Mouse (Mus musculus) retina, embryonic 14.5 days (tissue): ENCODE data around the gene Dbn1.
"Not testable (repeated sequence)": the region's sequence is repeated elsewhere in the genome, so short reads cannot be mapped to it uniquely, and the experiment has no call there.

Experiments used
- DNase-seq: peaks from one replicate; pipeline ENCODE4 v3.0.0-alpha.2; 2015; ENCODE audit warnings: low spot score

Dbn1 gene

DNA sequence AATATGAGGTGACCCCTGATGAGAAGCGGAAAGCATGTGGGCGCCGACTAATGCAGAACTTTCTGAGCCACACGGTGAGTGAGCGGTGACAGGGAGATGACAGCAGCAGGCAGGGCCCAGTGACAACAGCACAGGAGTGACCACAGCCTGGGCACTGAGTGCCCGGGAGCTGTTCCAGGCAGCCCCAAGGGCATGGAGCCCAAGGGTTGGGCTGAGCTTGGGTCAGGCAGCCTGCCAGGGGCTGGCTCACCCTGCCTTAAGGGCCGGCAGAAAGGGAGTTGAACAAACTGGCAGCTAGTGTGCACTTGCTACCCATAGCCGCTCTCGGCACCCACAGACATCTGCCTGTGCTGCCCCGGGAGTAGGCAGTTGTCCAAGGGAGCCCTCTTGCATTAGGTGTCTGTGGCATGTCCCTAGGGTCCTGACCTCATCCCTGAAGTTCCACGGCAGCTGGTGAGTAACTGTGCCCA is 37.4 kb downstream of the Dbn1 start:
- no peak for DNase-seq

DNA sequence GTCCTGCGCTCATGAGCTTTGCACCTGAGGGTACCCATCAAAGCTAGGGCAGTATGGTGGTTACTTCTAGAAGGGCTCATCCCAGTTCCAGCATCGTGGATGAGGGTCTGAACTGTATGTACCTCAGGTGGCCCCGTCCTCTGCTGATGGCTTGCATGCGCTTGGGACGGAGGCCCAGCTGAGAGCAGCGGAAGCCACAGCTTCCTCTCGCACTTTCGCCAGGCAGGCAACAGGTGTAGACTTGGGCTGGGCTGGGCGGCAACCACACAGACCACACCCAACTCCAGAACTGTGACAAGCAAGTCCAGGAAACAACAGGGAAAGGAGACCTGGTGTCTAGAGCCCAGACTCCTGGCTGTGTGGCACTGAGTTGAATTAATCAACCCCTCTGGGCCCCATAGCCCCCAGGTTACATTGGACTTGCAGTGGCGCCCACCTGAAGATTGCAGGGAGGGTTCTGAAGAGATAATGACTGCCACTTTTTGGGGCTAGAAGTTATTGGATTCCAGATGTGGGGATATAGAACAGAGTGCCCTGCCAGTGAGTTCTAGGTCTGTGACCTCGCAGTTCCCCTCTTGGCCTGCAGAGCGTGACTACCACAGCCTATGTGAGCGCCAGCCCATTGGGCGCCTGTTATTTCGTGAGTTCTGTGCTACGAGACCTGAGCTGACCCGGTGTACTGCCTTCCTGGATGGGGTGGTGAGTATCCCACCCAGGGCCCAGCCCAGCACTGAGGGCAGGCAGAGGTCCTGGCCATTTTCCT is 38.1 kb downstream of the Dbn1 start:
- no peak for DNase-seq

DNA sequence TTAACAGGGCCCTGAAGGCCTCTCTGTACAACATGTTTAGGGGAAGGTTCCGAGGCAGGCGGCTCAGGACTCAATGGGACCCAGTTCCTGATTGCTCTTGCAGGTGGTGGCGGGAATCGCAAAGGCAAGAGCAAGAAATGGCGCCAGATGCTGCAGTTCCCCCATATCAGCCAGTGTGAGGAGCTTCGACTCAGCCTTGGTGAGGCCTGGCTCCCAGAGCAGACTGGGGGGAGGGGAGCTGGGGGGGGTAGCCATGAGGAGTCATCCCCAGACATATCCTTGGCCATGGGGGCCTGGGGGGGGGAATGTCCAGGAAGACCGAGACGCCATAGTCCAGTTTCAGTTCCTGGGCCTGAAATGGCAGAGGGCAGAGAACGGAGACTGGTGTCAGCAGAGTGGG is 38.7 kb downstream of the Dbn1 start:
- no peak for DNase-seq

DNA sequence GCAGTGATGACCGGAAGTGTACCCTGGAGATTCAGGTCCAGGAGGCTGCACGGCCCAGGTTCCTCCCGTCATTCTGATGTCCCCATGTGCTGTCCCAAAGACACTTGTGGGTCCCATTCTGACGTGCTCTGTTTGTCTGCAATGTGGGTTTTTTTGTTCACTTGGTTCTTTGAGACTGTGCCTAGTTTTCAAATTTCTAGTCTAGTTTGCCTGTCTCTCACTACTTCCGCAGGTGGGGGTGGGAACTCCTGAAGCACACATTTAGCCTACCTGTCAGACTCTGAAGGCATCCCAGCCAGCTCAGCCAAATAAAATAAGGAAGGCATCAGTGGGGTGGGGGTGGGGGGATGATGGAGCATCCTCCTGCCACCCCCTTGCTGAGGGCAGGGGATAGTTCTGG is 39.8 kb downstream of the Dbn1 start:
- DNase-seq = no peak

DNA sequence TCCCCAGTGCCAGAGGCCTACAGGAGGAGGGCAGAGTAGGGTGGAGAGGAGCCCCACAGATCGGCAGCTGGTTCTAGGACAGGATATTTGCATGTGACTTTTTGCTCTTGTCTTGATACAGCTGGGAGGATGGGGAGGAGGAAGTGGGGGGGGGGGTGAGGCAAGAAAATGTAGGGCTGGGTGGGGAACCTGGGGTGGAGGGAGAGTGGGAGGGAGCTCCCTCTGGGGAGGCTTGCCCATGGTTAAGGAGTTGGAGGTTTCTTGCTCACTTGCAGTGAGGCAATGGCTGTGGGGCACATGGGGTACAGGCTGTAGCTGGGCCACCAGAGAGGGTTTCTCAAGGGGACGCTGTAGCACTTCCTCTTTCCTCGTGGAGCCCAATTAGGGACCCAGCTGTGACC is 40.4 kb downstream of the Dbn1 start:
- no peak for DNase-seq

DNA sequence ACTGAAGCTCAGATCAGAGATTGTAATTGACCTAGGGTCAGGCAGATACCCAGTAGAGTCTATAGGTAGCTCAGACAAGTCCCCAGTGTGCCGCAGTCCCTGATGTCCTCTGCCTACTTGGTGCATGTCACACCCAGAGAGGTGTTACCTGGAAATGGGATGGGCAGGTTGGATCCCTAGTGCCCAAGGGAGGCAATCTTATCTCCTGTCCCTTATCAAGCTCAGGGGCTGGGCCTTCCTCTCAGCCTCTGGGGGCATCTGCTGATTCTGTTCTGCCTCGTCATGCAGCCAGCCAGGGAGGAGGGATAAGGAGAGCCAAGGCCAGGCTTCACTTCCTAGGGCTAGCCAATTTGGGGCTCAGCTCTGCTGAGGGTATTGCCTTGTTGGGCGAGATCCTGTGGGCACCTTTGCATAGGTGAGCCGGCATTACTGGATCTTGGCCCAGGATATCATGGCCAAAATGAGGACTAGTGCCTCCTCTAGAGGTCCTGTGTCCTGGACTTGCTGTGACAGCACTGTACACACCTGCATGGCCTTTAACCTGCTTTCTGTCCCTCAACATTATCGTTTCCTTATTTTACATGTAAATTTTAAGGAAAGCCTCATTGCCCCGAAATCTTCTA is 41.3 kb downstream of the Dbn1 start:
- no peak for DNase-seq

DNA sequence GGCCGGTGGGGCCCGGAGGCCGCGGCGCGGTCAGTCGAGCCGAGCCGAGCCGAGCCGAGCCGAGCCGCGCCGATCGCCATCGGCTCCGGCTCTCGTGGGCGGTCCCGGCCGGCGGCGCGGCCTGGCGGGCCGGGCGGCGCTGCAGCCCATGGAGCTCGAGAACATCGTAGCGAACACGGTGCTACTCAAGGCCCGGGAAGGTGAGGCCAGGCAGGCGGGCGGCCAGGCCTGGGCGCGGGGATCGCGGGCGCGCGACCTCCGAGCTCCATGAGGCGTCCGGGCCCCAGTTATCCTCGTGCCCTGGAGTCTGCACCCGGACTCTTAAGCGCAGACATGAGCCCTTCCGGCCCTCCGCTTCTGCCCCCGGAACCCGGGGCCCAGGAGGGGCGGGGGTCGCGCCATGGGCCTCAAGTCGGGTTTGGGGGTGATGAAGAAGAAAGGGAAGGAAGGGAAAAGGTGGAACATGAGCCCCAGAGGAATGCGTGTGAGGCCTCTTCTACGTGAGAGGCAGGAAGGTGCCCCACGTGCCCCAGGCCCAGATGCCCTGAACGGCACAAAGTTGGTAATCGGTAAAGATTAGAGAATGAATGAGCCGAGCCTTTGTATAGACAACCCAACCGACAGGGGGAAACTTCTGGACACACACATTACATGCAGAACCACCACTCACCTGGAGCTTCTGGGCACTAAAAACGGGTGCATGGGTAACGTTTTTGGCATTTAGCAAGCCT is 42.4 kb downstream of the Dbn1 start:
- peak; percentile 56 for DNase-seq

DNA sequence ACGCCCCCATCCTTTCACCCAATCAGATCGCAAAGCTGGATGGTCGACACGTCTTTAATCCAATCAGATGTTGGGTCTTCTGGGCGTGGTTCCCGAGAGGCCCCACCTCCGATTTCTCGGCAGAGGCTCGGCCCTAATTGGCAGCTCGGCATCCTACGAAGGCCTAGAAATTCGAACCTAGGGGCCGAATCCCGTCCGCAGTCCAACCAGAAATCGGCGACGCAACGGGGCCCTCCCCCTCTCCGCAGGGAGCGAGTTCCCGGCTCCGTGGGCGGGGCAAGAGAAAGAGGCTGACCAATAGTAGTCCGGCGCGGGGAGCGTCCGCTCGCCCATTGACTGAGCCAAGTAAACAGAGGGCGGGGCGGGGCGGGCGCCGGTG is 43.0 kb downstream of the Dbn1 start, which contains the start of gene Grk6:
Gene Grk6 (plus strand): TSS at position 136 of the 379 bp plus-strand sequence.
- peak; percentile 99 for DNase-seq

DNA sequence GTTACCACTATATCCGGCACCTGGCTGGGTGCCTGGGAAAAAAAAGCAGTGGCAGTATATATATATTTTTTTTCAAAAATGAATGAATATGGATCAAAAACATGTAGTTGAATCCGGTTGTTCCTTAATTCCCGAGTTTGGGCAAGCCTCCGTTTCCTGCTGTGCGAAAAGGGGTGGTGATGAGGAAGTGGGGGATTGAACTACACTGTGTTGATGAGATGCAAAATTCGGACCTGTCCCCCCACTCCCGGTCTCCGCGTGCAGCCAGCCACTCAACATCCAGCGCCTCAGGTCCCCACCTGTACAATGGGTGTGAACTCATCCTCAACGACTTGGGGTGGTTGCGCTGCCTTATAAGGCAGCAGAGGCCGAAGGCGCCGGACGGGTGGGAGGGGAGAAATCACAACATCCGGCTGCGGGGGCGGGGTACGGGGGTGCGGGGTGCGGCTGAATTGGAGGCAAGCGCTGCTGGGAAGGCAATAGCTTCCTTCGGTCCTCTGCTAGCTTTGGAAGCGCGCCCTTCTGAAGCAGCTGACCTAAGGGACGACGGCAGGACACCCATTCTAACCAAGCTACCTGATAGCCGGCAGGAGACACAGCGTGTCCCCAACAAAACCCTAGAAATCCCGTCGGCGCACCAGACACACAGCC is 43.5 kb downstream of the Dbn1 start:
- no peak for DNase-seq

DNA sequence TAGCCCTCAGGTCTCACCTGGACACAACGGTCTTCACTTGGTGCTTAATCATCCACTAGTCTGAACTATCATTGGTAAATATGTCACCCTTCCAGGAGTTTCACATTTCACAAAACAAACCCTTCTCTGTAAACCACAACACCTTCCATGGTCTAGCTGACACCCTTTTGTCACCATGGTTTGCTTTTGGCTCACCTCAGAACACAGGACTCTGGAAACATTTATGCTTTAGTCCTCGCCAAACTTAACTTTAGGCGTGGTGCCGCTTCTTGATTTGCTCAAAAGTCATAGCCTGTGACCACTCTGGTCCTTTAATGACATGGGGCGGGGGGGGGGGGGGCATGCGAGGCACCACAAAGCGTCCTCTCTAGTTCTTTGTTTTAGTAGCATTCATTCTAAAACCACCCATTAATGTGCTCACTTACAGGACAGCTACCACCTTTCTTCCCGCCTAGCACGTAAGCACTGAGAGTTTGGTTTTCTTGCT is 44.1 kb downstream of the Dbn1 start:
- no peak for DNase-seq

DNA sequence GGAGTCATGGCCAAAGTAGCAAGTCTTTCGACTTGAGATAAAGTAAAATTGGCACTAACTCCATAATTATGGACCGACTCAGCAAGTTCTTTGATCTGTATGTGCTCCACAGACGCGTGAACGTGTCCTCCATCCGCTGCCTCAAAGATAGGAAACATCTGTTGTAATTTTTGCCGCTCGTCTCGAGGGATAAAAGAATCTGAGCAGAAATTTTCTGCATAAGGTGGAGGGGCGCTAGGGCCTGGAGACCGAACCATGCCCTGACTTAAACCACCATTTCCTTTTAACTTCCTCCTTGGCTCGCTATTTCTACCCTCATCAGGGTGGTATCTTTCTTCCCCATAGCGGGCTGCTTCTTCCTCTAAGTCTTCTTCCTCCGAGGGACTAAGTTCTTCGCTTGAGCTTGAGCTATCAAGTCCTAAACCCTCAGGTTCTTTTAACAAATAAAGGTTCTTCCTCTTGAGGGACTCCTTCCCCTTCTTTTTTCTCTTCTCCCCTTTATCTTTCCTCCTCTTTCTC is 50.7 kb downstream of the Dbn1 start:
- DNase-seq = not testable (repeated sequence)

DNA sequence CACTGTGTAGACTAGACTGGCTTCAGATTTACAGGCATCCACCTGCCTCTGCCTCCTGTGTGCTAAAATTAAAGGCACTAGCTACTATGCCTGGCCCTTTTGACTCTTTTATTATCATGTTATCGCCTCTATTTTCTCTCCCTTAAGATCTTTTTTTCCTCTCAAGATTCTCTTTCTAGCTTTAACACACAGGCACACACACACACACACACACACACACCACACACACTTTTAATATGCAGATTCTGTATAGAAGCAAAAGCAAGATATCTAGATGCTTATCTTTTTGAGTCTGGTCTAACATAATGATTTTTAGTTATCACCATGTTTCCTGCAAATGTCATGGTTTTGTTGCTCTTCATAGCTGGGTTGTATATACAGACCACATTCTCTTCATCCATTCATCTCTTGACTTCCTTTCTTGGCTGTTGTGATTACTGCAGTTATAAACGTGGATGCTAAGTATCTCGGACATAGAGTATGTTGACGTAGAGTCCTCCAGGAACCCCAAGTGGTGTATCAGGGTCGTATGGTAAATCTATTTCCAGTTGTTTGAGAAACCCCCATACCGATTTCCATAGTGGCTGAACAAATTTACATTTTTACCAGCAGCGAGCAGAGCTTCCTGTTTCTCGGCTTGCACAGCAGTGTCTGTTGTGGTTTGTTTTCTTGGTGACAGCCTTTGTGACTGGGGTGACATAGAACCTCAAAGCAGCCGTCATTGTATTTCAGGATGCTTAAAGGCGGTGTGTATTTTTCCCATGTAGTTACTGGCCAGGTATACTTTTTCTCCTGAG is 55.8 kb downstream of the Dbn1 start:
- DNase-seq = no peak

DNA sequence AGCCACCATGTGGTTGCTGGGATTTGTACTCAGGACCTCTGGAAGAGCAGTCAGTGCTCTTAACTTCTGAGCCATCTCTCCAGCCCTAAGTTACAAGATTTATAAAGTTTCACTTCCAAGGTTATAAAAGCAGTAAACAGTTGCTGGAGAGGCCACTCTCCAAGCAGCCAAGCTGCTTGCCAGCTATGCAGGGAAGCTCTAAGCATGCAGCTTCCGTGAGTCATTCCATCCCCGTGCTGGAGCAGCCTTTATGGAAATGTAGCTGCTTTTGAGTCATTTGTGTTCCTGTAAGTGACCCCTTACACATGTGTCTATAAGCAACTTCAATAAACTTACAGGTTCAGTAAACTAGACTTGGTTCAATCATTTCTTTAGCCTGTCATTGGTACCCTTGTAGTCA is 57.3 kb downstream of the Dbn1 start:
- no peak for DNase-seq

DNA sequence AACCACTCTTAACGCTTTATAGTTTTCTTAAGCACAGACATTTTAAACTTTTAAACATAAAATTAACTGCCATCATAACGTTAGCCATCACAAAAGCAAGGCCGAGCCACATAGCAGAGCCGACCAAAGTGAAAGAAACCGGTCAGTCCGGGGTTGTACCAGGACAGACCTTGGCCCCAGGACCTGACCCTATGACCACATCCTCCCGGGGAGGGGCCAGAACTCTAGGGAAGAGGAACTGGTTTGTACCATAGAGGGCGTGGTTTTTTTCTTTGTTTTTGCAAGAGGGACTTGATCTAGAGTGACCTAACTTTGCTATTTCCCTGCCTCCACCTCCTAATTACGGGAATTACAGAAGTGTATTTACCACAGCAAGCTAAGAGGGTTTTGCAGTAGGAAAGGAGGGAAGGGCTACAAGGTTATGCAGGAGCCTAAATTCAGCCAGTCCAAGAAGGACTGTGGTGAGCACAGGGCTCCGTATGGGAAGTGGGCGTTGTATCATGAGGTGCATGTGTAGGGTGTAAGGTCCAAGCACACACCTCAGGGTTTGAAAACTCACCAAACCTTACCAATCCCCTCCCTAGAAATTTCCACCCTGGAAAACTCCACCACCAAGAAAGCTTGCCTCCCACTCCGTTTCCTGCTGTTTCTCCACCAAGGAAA is 58.6 kb downstream of the Dbn1 start:
- DNase-seq = no peak

DNA sequence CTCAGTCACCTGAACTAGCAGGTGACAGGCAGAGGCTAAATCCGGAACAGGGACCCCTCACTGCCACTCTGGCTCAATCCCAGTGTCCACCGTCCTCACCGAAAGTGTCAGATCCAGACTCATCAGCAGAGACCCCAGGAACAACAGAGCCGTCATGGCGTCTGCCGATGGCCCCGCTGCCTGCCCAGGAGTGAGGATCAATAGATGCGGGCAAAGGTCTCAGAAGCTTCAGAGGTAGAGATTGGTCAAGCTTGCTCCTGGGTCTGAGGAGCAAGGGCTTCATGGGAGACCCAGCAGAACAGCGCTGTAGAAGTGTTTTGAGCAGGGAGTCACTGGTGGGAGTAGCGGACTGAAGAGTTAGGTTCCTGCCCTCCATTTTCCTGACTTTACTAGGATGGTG is 61.3 kb downstream of the Dbn1 start, which contains the start of gene F12:
Gene F12 (minus strand): TSS at position 181 of the 400 bp plus-strand sequence.
- no peak for DNase-seq
